Comparison of ENCODE assay signal across 8 mouse cellular contexts in genomic region chr9:69397760-69398452, GRCm38 (mm10). TPM values are rescaled to one million over a fixed set of nuclear protein-coding genes. Genes with fewer than 3 reads are reported as not detected.
DNase-seq lines count a peak whose midpoint lies in the region; ATAC-seq lines count a peak whose summit lies in the region.

Gene Ice2 (plus strand): TSS chr9:69397906.

- H3K27ac ChIP-seq in forebrain, embryonic 10.5 days: peak within 1 kb of the TSS; percentile 99
- peak within 1 kb of the TSS; percentile 80 for H3K27ac ChIP-seq in heart, embryonic 16.5 days (ENCODE audit: low read length)
- H3K27ac ChIP-seq in liver, embryonic 15.5 days (replicated peaks): peak within 1 kb of the TSS; percentile 80
- H3K27ac ChIP-seq in neural tube, embryonic 12.5 days: peak within 1 kb of the TSS; percentile 72

- H3K4me1 ChIP-seq in forebrain, embryonic 10.5 days: peaks cover 18% of the 10 kb centered on the region
- H3K4me1 ChIP-seq in heart, embryonic 16.5 days (ENCODE audit: control insufficient read depth, insufficient read depth, low read length): peaks cover 5% of the 10 kb centered on the region
- H3K4me1 ChIP-seq in liver, embryonic 15.5 days (replicated peaks): peaks cover 17% of the 10 kb centered on the region
- H3K4me1 ChIP-seq in neural tube, embryonic 12.5 days: peaks cover 6% of the 10 kb centered on the region

- H3K27me3 ChIP-seq in forebrain, embryonic 10.5 days (ENCODE audit: poor library complexity, severe bottlenecking): no peaks in the 10 kb centered on the region
- H3K27me3 ChIP-seq in heart, embryonic 16.5 days (ENCODE audit: control insufficient read depth, insufficient read depth, low read length): no peaks in the 10 kb centered on the region
- H3K27me3 ChIP-seq in liver, embryonic 15.5 days: no peaks in the 10 kb centered on the region
- no peaks in the 10 kb centered on the region for H3K27me3 ChIP-seq in neural tube, embryonic 12.5 days (replicated peaks)

- H3K36me3 ChIP-seq in forebrain, embryonic 10.5 days (replicated peaks): 0 out of 2 replicates have a peak, but pooled peaks cover 2% of the 10 kb centered on the region
- no peaks in the 10 kb centered on the region for H3K36me3 ChIP-seq in heart, embryonic 16.5 days (ENCODE audit: control insufficient read depth, insufficient read depth)
- H3K36me3 ChIP-seq in liver, embryonic 15.5 days (replicated peaks): no peaks in the 10 kb centered on the region
- no peaks in the 10 kb centered on the region for H3K36me3 ChIP-seq in neural tube, embryonic 12.5 days

- H3K9me3 ChIP-seq in forebrain, embryonic 10.5 days: no peaks in the 10 kb centered on the region
- H3K9me3 ChIP-seq in heart, embryonic 16.5 days (replicated peaks; ENCODE audit: control insufficient read depth, low read length): no peaks in the 10 kb centered on the region
- no peaks in the 10 kb centered on the region for H3K9me3 ChIP-seq in liver, embryonic 15.5 days (replicated peaks)
- no peaks in the 10 kb centered on the region for H3K9me3 ChIP-seq in neural tube, embryonic 12.5 days

- peak within 1 kb of the TSS; percentile 70 for H3K4me2 ChIP-seq in heart, embryonic 16.5 days (ENCODE audit: low read depth, low read length)
- peak within 1 kb of the TSS; percentile 86 for H3K4me2 ChIP-seq in liver, embryonic 15.5 days
- H3K4me2 ChIP-seq in neural tube, embryonic 12.5 days (replicated peaks): peak within 1 kb of the TSS; percentile 70

- peak within 1 kb of the TSS; percentile 86 for H3K4me3 ChIP-seq in forebrain, embryonic 10.5 days
- H3K4me3 ChIP-seq in heart, embryonic 16.5 days (ENCODE audit: low read length): peak within 1 kb of the TSS; percentile 79
- H3K4me3 ChIP-seq in liver, embryonic 15.5 days (replicated peaks): peak within 1 kb of the TSS; percentile 80
- peak within 1 kb of the TSS; percentile 76 for H3K4me3 ChIP-seq in neural tube, embryonic 12.5 days

- DNase-seq in CD8-positive naive resting alpha-beta T cell, adult 2 months (ENCODE audit: low read depth in 2 of 2, low spot score in 2 of 2): peak; percentile 57 to 62
- peak; percentile 52 for DNase-seq in c-Kit-negative CD71-positive TER-119-positive erythroid progenitor cells, embryonic 14.5 days (ENCODE audit: low read depth, low spot score)
- peak; percentile 80 for DNase-seq in forebrain, embryonic 10.5 days (ENCODE audit: extremely low spot score, low spot score)
- peak; percentile 65 to 86 for DNase-seq in kidney, postnatal 36 days
- peak; percentile 62 for DNase-seq in telencephalon, adult 2 months (ENCODE audit: low read depth, low spot score)

- peak; percentile 92 for ATAC-seq in heart, embryonic 16.5 days (replicated peaks; ENCODE audit: extremely low read depth, insufficient read depth, low FRiP score)
- ATAC-seq in liver, embryonic 15.5 days (ENCODE audit: insufficient read depth): peak; percentile 87
- ATAC-seq in neural tube, embryonic 12.5 days (ENCODE audit: low FRiP score, low read depth): peak; percentile 93

- under 1% methylated on average over 52 of the region's 53 CpGs for WGBS in forebrain, embryonic 10.5 days
- under 1% methylated on average over 53 of the region's 53 CpGs for WGBS in heart, embryonic 16.5 days
- under 1% methylated on average over 53 of the region's 53 CpGs for WGBS in liver, embryonic 15.5 days (ENCODE audit: insufficient replicate concordance)
- WGBS in neural tube, embryonic 12.5 days: under 1% methylated on average over 53 of the region's 53 CpGs

- peak within 1 kb of the TSS; percentile 92 for H3K9ac ChIP-seq in heart, embryonic 16.5 days (ENCODE audit: low read length)
- peak within 1 kb of the TSS; percentile 84 for H3K9ac ChIP-seq in liver, embryonic 15.5 days
- H3K9ac ChIP-seq in neural tube, embryonic 12.5 days: peak within 1 kb of the TSS; percentile 94

RNA-seq across cellular contexts. Expression of gene Ice2, which starts in this region (rescaled TPM):
- polyA plus RNA-seq in forebrain, embryonic 10.5 days (2016; fragmentation: Nextera tagmentation; extraction: Ambion mirVana): 21.1 and 22.0 TPM in 2 replicates
- polyA plus RNA-seq in heart, embryonic 16.5 days (2015; fragmentation: Nextera tagmentation; extraction: Ambion mirVana): 11.3 and 12.6 TPM in 2 replicates
- 5.7 and 6.6 TPM in 2 replicates for polyA plus RNA-seq in liver, embryonic 15.5 days (2015; fragmentation: Nextera tagmentation; extraction: Ambion mirVana)
- 17.5 and 18.1 TPM in 2 replicates for polyA plus RNA-seq in neural tube, embryonic 12.5 days (2016; fragmentation: Nextera tagmentation; extraction: Ambion mirVana)

Comparison
In these comparisons a context has a peak if more than half of its experiments do, and no peak if none do; other contexts are left out.
1. Peak in every context shown above with its lines: DNase-seq, ATAC-seq, H3K4me3 ChIP-seq and H3K27ac ChIP-seq.